Mouse (Mus musculus) liver, adult 2 months (tissue): ENCODE measurements around the gene 1700020A23Rik. TPM values are rescaled to one million over a fixed set of nuclear protein-coding genes. Genes with fewer than 3 reads are reported as not detected.

Source experiments
- DNase-seq: peaks from one replicate; pipeline ENCODE4 v3.0.0-alpha.2; 2011; ENCODE audit warnings: low read depth, low spot score; ENCODE audit errors: extremely low read depth
- H3K27ac ChIP-seq: fragments of 200-500 bp; replicated peaks from 2 replicates; pipeline ENCODE4 v1.5.1; 2012; ENCODE audit warnings: low read depth, mild to moderate bottlenecking, control low read depth, inconsistent platforms, low read length; ENCODE audit not compliant: insufficient read depth
- H3K27me3 ChIP-seq: fragments of 200-500 bp; 2 replicates; pipeline ENCODE4 v1.6.1; 2012; ENCODE audit warnings: mild to moderate bottlenecking, moderate library complexity, low read length, inconsistent platforms; ENCODE audit not compliant: control insufficient read depth, insufficient read depth
- H3K36me3 ChIP-seq: fragments of 200-500 bp; 2 replicates; pipeline ENCODE4 v1.6.1; 2012; ENCODE audit warnings: low read length, inconsistent platforms; ENCODE audit not compliant: control insufficient read depth, insufficient read depth
- H3K4me1 ChIP-seq: fragments of 200-500 bp; 2 replicates; pipeline ENCODE4 v1.6.1; 2011; ENCODE audit warnings: low read length; ENCODE audit not compliant: control insufficient read depth, insufficient read depth
- H3K4me3 ChIP-seq: fragments of 200-500 bp; 2 replicates; pipeline ENCODE4 v1.5.1; 2011; ENCODE audit warnings: low read depth, mild to moderate bottlenecking, control low read depth, low read length, moderate library complexity; ENCODE audit not compliant: insufficient read depth
- H3K79me2 ChIP-seq: fragments of 200-500 bp; 2 replicates; pipeline ENCODE4 v1.6.1; 2012; ENCODE audit warnings: inconsistent platforms, mild to moderate bottlenecking, low read length, moderate library complexity; ENCODE audit not compliant: control insufficient read depth, insufficient read depth
- H3K9ac ChIP-seq: fragments of 200-500 bp; 2 replicates; pipeline ENCODE4 v1.6.1; 2012; ENCODE audit warnings: low read depth, mild to moderate bottlenecking, control low read depth, inconsistent platforms, low read length
- CTCF ChIP-seq: fragments of 200-500 bp; IDR thresholded peaks from 2 replicates; pipeline ENCODE4 v1.5.1; 2011; ENCODE audit warnings: low read depth, low read length, control low read depth
- POLR2A ChIP-seq: fragments of 200-500 bp; IDR thresholded peaks from 2 replicates; pipeline ENCODE4 v1.6.1; 2011; ENCODE audit warnings: low read length, control low read depth; ENCODE audit not compliant: insufficient read depth; ENCODE audit errors: extremely low read depth
- WGBS: fragments of 180-500 bp; shearing (Covaris S2); methylation state at CpG from one replicate; pipeline ENCODE4 v1.1.7; 2018; 5-methylcytosine and 5-hydroxymethylcytosine counted together
- polyA plus RNA-seq: library from polyadenylated mRNA; depleted of rRNA; stranded (reverse); fragments of >200 nt; gene quantifications from 2 replicates; pipeline ENCODE4 v1.2.3, GENCODE M21; 2012
- total RNA-seq: library from RNA; depleted of rRNA; stranded (reverse); fragments of >200 nt; gene quantifications from 2 replicates; pipeline ENCODE4 v1.2.3, GENCODE M21; 2014

1700020A23Rik gene
- total and polyA plus RNA-seq, 2 experiments: not detected

GRCm38 (mm10) chr2:130392836-130393235 lies 12.2 kb upstream of the 1700020A23Rik start:
- Histone ChIP-seq H3K27me3 (peaks cover 7% of the 10 kb centered on the region), H3K4me3 (no peak overlapping the region), H3K4me1 (no peaks in the 10 kb centered on the region), H3K27ac (no peak overlapping the region), H3K9ac (no peak overlapping the region), H3K79me2 (no peaks in the 10 kb centered on the region), H3K36me3 (no peaks in the 10 kb centered on the region)
- no peak for DNase-seq
- no peak for TF ChIP-seq CTCF
- no peak for TF ChIP-seq POLR2A
- WGBS: 80% methylated on average over 3 of the region's 3 CpGs

DNA sequence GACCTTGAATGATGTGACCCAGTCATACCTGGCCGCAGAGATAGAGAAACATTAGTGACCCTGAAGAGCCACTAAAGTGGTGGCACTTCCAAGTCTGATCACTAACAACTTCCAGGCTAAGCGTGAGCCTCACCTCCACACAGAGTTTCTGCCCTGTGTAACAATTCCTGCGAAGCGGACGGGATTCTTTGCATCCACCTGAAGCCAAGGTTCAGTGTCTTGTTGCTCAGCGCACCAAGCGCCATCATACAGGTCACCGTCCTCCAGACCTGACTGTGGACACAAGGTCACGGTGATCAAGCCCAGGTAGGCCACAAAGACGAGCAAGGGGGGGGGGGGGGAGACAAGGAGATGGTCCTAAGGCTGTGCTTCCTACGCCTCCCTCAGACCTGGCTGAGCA lies 9.4 kb upstream of the 1700020A23Rik start:
- no peak overlapping the region for H3K9ac ChIP-seq
- no peak overlapping the region for H3K4me3 ChIP-seq
- H3K79me2 ChIP-seq: no peaks in the 10 kb centered on the region
- no peaks in the 10 kb centered on the region for H3K4me1 ChIP-seq
- H3K27ac ChIP-seq: no peak overlapping the region
- H3K27me3 ChIP-seq: peaks cover 7% of the 10 kb centered on the region
- no peak for DNase-seq
- no peak for TF ChIP-seq CTCF
- no peak for TF ChIP-seq POLR2A
- 89% methylated on average over 11 of the region's 11 CpGs for WGBS
- H3K36me3 ChIP-seq: no peaks in the 10 kb centered on the region

DNA sequence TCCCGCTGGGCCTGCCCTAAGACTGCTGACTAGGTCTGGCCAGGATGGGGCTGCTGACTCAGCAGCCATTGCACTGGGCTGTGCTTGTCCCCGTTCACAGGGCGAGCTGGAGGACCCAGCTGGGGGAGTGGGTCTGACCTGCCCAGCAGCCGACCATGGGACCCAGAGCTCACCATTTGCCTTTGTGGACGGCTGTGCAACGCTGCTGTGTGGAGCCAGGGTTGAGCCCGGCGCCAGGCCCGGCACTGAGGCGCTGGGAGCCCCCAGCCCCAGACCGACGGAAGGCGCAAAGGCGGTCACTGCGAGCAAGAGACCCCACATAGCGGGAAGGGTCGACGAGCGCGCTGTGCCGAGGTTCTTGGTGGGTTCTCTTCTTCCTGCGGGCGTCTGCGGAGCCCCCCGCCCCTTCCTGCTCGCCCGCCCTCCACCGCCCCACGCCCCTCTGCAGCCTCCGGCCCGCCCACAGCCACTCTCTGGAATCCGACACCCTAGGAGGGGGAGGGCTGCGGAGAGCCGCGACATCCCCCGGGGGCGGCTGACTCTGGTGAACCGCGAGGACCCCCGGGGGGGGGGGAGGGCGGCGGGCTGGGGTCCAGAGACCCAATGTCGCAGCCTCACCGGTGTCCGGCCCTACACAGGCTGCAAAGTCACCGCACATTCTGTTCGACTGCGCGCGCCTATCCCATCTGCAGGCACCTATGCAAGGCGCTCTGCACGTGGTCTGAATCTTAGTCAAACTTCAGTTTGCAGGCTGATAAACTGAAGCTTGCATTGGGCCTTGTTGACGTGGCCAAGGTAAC lies 7.7 kb upstream of the 1700020A23Rik start, which contains the start of gene Cpxm1:
Gene Cpxm1, minus strand, starts transcription at position 389 of the 800 bp plus-strand sequence.
- peak within 1 kb of the TSS; percentile 57 for H3K9ac ChIP-seq
- no peaks in the 10 kb centered on the region for H3K79me2 ChIP-seq
- H3K4me1 ChIP-seq: no peaks in the 10 kb centered on the region
- H3K27ac ChIP-seq: no peak within 1 kb of the TSS
- 6% methylated on average over 45 of the region's 53 CpGs for WGBS
- H3K4me3 ChIP-seq: peak within 1 kb of the TSS; percentile 45
- peaks cover 7% of the 10 kb centered on the region for H3K27me3 ChIP-seq
- no peaks in the 10 kb centered on the region for H3K36me3 ChIP-seq
- TF ChIP-seq CTCF (no peak), POLR2A (no peak)
- DNase-seq: no peak

GRCm38 (mm10) chr2:130398091-130398490 lies 7.0 kb upstream of the 1700020A23Rik start:
- H3K4me3 ChIP-seq: no peak overlapping the region
- WGBS: 15% methylated on average over 14 of the region's 14 CpGs
- H3K4me1 ChIP-seq: no peaks in the 10 kb centered on the region
- no peak for DNase-seq
- no peaks in the 10 kb centered on the region for H3K79me2 ChIP-seq
- H3K9ac ChIP-seq: no peak overlapping the region
- H3K36me3 ChIP-seq: no peaks in the 10 kb centered on the region
- peaks cover 7% of the 10 kb centered on the region for H3K27me3 ChIP-seq
- TF ChIP-seq POLR2A: no peak
- no peak for TF ChIP-seq CTCF
- H3K27ac ChIP-seq: no peak overlapping the region

GRCm38 (mm10) chr2:130400046-130400445 lies 5.0 kb upstream of the 1700020A23Rik start:
- DNase-seq: no peak
- H3K27me3 ChIP-seq: peaks cover 7% of the 10 kb centered on the region
- H3K4me3 ChIP-seq: no peak overlapping the region
- no peak overlapping the region for H3K27ac ChIP-seq
- H3K4me1 ChIP-seq: no peaks in the 10 kb centered on the region
- WGBS: 93% methylated on average over 1 of the region's 1 CpGs
- no peaks in the 10 kb centered on the region for H3K79me2 ChIP-seq
- H3K36me3 ChIP-seq: no peaks in the 10 kb centered on the region
- TF ChIP-seq POLR2A: no peak
- TF ChIP-seq CTCF: no peak
- no peak overlapping the region for H3K9ac ChIP-seq

- Histone ChIP-seq H3K4me1 (no peaks in the 10 kb centered on the region), H3K27ac (no peak overlapping the region), H3K79me2 (no peaks in the 10 kb centered on the region), H3K36me3 (no peaks in the 10 kb centered on the region), H3K9ac (no peak overlapping the region), H3K4me3 (no peak overlapping the region), H3K27me3 (peaks cover 7% of the 10 kb centered on the region)
- no peak for TF ChIP-seq CTCF
- no peak for TF ChIP-seq POLR2A
- peak; percentile 43 for DNase-seq
- WGBS: 14% methylated on average over 4 of the region's 4 CpGs
Measured at GRCm38 (mm10) chr2:130401891-130402290, 3.2 kb upstream of the 1700020A23Rik start.
